Mouse (Mus musculus) liver, embryonic 11.5 days (tissue): ENCODE results near the gene Ahcy. TPM values are rescaled to one million over a fixed set of nuclear protein-coding genes. Genes with fewer than 3 reads are reported as not detected.

ENCODE experiments used
- ATAC-seq: fragments of 200-750 bp; cut with Nextera tagmentation; replicated peaks from 2 replicates; pipeline ENCODE4 v1.8.0; 2017; ENCODE audit warnings: moderate number of reproducible peaks, mild to moderate bottlenecking, moderate TSS enrichment, moderate library complexity; ENCODE audit not compliant: low FRiP score
- DNase-seq: peaks from one replicate; pipeline ENCODE4 v3.0.0-alpha.2; 2017; ENCODE audit warnings: low spot score
- H3K27ac ChIP-seq: fragments of 300-500 bp; sonication (generic); 2 replicates; pipeline ENCODE4 v1.5.1; 2014; ENCODE audit warnings: mild to moderate bottlenecking, low read depth, low read length, control low read depth
- H3K27me3 ChIP-seq: fragments of 300-500 bp; sonication (generic); replicated peaks from 2 replicates; pipeline ENCODE4 v1.6.1; 2014; ENCODE audit warnings: low read length, mixed read lengths; ENCODE audit not compliant: control insufficient read depth, insufficient read depth
- H3K36me3 ChIP-seq: fragments of 300-500 bp; sonication (generic); 2 replicates; pipeline ENCODE4 v1.6.1; 2014; ENCODE audit warnings: mild to moderate bottlenecking, low read length, moderate library complexity, mixed read lengths; ENCODE audit not compliant: control insufficient read depth, insufficient read depth
- H3K4me1 ChIP-seq: fragments of 300-500 bp; sonication (generic); replicated peaks from 2 replicates; pipeline ENCODE4 v1.6.1; 2014; ENCODE audit warnings: low read length, mixed read lengths; ENCODE audit not compliant: control insufficient read depth, insufficient read depth
- H3K4me2 ChIP-seq: fragments of 300-500 bp; sonication (generic); 2 replicates; pipeline ENCODE4 v1.6.1; 2014; ENCODE audit warnings: mild to moderate bottlenecking, control low read depth, moderate library complexity
- H3K4me3 ChIP-seq: fragments of 300-500 bp; sonication (generic); 2 replicates; pipeline ENCODE4 v1.5.1; 2014; ENCODE audit warnings: low read depth, low read length, control low read depth
- H3K9ac ChIP-seq: fragments of 300-500 bp; sonication (generic); 2 replicates; pipeline ENCODE4 v1.6.1; 2014; ENCODE audit warnings: low read depth, low read length, control low read depth
- H3K9me3 ChIP-seq: fragments of 300-500 bp; sonication (generic); 2 replicates; pipeline ENCODE4 v1.6.1; 2016; ENCODE audit warnings: low read length, inconsistent platforms, mixed read lengths; ENCODE audit not compliant: control insufficient read depth
- WGBS: fragments of 180-500 bp; shearing (Covaris S2); extraction: QIAGEN DNeasy Blood & Tissue Kit; methylation state at CpG from one replicate; pipeline ENCODE4 v1.1.7; 2014; 5-methylcytosine and 5-hydroxymethylcytosine counted together
- polyA plus RNA-seq: library from polyadenylated mRNA; unstranded; fragments of >200 nt; fragmentation: Nextera tagmentation; extraction: Ambion mirVana; gene quantifications from 2 replicates; pipeline ENCODE4 v1.2.1, GENCODE M21; 2014

The Ahcy gene
- polyA plus RNA-seq, 1 experiment from 2014 or later = 107 TPM

DNA sequence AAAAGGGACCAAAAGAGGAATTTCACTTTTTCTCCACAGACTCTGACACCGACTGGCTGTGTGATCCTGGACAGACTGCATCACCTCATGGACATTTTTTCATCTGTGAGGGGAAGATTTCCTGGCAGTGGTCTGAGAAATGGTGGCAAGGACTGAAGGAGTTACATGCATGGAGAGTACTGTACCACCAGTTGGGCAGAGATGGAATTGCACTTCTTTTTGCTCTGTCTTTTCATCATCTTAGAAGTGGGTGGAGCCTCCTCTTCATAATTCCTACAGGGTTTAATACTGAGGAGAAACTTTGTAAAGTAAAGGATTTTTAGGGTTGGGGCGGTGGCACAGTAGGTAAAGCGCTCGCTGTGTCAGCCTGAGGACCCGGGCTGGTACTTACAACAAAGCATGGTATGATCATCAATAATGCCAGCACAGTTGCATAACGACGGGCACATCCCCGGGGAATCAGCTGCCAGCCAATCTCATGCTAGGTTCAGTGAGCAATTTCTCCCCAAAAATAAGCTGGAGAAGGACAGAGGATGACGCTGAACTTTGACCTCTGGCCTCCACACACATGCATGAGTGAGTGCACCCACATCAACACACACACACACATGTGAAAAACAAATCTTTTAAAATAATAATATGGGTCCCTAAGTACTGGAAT is 24.6 kb upstream of the Ahcy start:
- Histone ChIP-seq H3K9me3 (no peaks in the 10 kb centered on the region), H3K9ac (no peak overlapping the region), H3K4me1 (no peaks in the 10 kb centered on the region; the same call in 1 of the 2 replicates), H3K36me3 (no peaks in the 10 kb centered on the region), H3K4me3 (no peak overlapping the region), H3K27me3 (no peaks in the 10 kb centered on the region), H3K4me2 (no peak overlapping the region), H3K27ac (no peak overlapping the region)
- WGBS = 82% methylated on average over 9 of the region's 9 CpGs
- no peak for DNase-seq
- no peak for ATAC-seq

DNA sequence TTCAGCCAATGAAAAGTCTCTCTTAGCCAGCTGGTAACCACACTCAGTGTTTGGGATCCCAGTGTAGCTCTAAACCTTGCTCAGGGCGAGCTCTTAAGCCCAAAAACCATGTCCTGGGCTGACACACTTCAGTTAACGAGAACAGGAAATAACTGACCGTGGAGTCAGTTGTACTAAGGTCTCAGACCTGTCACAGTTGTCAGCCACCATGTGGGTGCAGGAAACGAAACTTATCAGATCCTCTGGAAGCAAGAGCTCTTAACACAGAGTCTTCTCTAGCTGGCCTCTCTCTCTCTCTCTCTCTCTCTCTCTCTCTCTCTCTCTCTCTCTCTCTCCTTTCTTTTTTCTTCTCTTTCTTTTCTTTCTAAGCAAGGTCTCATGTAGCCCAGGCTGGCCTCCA is 19.1 kb upstream of the Ahcy start:
- Histone ChIP-seq H3K27ac (peak overlapping the region; percentile 9; the same call in 1 of the 2 replicates), H3K4me1 (peaks cover 14% of the 10 kb centered on the region), H3K9me3 (no peaks in the 10 kb centered on the region), H3K4me3 (no peak overlapping the region), H3K9ac (no peak overlapping the region), H3K27me3 (no peaks in the 10 kb centered on the region), H3K4me2 (peak overlapping the region; percentile 20; the same call in 1 of the 2 replicates), H3K36me3 (no peaks in the 10 kb centered on the region)
- no peak for ATAC-seq
- 23% methylated on average over 4 of the region's 4 CpGs for WGBS
- DNase-seq = no peak

DNA sequence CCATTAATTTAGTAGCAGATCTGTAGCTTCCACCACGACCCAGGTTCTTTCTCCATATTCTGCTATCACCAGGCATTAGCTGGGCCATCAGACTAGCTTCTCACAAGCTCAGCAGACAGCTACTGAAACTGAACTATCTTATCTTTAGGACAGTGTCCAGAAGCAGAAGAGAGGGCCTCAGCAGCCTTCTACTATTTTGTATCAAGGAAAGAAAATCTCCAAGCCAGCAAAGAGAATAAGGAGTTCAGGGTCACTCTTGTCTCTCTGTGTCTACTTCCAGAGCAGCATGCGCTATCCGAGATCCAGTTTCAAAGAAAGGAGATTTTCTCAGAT is 17.4 kb upstream of the Ahcy start:
- Histone ChIP-seq H3K36me3 (no peaks in the 10 kb centered on the region), H3K4me1 (peaks cover 14% of the 10 kb centered on the region), H3K4me2 (peak overlapping the region; percentile 15), H3K4me3 (no peak overlapping the region), H3K9ac (peak overlapping the region; percentile 25; the same call in 1 of the 2 replicates), H3K9me3 (no peaks in the 10 kb centered on the region), H3K27ac (peak overlapping the region; percentile 75), H3K27me3 (no peaks in the 10 kb centered on the region)
- WGBS = 64% methylated on average over 3 of the region's 3 CpGs
- DNase-seq = no peak
- ATAC-seq = peak; percentile 71

DNA sequence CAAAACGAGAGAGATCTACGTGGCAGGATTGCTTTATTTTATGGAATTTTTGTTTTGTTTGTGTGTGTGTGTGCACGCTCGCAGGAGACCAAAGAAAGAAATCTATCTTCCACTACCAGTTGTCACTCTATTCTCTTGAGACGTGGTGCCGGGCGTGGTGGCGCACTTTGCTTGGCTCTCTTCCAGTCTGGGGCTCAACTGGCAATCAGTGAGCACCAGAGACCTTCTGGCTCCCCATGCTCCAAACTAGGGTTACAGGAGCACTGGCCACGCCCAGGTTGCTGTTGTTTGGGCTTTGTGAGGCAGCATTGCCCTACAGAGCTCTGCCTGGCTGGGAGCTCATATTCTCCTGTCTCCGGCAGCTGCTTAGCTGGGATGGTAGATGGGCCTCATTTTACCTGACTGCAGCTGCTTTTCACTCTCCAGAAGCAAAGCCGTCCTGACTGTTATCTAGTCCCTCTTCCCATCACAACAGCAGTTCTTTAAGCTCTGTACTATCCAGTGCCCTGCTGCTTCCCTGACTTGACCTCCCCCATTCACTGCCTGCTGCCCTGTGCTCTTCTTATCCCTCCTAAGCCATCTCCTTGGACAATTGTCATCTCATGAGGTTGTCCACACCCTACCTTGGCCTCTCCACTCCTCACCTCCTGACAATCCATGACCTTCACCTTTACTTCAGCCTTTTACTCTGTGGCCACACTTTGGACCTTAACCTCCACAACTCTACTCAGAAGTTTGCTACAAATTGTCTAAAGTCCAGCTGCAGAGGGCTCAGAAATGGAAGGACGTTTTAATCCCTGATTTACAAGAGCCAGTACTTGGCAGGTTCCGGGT is 16.8 kb upstream of the Ahcy start:
- peak; percentile 89 for ATAC-seq
- Histone ChIP-seq H3K9me3 (no peaks in the 10 kb centered on the region), H3K36me3 (no peaks in the 10 kb centered on the region), H3K4me1 (peaks cover 14% of the 10 kb centered on the region), H3K9ac (peak overlapping the region; percentile 25), H3K4me3 (no peak overlapping the region), H3K27ac (peak overlapping the region; percentile 75), H3K4me2 (peak overlapping the region; percentile 15), H3K27me3 (no peaks in the 10 kb centered on the region)
- 44% methylated on average over 13 of the region's 13 CpGs for WGBS
- peak; percentile 42 for DNase-seq

DNA sequence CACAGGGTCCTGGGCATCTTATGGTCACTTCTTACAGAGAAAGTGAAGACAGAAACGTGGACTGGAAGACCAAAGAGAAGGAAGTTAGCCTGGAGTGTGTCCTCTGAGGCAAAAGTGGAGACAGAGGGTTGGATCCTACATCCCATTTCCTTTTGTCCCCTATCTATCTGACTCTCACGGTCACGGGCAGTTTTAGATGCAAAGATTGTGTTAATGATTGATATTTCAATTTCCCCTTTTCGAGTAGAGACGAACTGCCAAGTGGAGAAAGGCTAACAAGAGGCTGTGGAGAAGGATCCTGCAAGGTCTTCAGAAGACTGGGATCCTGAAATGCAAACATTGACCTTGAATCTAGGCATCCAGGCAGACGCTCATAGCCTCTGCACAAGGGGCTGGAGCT is 14.0 kb upstream of the Ahcy start:
- H3K4me3 ChIP-seq = no peak overlapping the region
- no peaks in the 10 kb centered on the region for H3K36me3 ChIP-seq
- H3K9me3 ChIP-seq = no peaks in the 10 kb centered on the region
- DNase-seq (no peak), ATAC-seq (no peak)
- H3K4me2 ChIP-seq = no peak overlapping the region
- H3K9ac ChIP-seq = no peak overlapping the region
- H3K27me3 ChIP-seq = no peaks in the 10 kb centered on the region
- peaks cover 14% of the 10 kb centered on the region for H3K4me1 ChIP-seq
- no peak overlapping the region for H3K27ac ChIP-seq
- WGBS = 43% methylated on average over 6 of the region's 6 CpGs

DNA sequence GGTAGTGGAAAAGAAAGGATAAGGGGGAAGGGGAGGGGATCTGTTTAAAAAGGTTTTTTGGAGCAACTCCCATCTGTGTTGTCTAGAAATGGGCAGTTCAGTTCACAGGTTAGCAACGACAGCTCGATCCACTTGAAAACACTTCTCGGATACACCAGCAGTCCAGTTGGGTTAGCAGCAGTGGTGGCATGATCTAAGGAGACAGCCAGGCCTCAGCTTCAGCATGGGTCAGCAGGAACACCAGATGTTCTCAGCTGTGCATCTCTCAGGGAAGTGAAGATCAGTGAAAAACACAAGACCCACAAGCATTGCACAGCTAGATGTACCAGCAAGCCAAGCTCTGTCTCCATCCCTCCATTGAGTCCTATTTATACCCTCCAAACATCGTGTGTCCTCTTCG is 12.0 kb upstream of the Ahcy start:
- Histone ChIP-seq H3K4me1 (peaks cover 9% of the 10 kb centered on the region), H3K27me3 (no peaks in the 10 kb centered on the region), H3K4me2 (no peak overlapping the region), H3K9me3 (no peaks in the 10 kb centered on the region), H3K36me3 (no peaks in the 10 kb centered on the region), H3K27ac (no peak overlapping the region), H3K9ac (no peak overlapping the region), H3K4me3 (no peak overlapping the region)
- 86% methylated on average over 5 of the region's 5 CpGs for WGBS
- no peak for ATAC-seq
- no peak for DNase-seq

DNA sequence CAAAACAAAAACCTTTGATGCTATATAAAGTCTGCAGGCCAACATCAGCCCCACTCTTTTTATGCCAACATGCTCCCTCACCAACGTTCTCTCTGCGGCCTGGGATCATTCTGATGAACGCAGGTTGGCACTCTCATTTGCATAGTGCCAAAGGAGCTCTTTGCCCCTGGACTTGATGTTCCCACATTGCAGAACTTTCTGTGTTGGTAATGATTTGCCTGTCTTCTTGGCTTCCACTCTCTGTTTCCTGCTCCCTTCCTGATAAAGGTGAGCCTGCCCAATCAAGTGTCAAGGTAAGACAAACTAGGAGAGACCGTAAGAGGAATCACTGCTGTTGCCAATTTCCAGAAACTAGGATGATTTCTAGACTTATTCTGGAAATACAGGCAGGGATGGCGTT is 10.2 kb upstream of the Ahcy start:
- Histone ChIP-seq H3K27ac (no peak overlapping the region), H3K36me3 (no peaks in the 10 kb centered on the region), H3K27me3 (no peaks in the 10 kb centered on the region), H3K4me3 (no peak overlapping the region), H3K9ac (no peak overlapping the region), H3K9me3 (no peaks in the 10 kb centered on the region), H3K4me2 (no peak overlapping the region), H3K4me1 (no peaks in the 10 kb centered on the region)
- ATAC-seq = no peak
- no peak for DNase-seq
- 82% methylated on average over 5 of the region's 5 CpGs for WGBS

DNA sequence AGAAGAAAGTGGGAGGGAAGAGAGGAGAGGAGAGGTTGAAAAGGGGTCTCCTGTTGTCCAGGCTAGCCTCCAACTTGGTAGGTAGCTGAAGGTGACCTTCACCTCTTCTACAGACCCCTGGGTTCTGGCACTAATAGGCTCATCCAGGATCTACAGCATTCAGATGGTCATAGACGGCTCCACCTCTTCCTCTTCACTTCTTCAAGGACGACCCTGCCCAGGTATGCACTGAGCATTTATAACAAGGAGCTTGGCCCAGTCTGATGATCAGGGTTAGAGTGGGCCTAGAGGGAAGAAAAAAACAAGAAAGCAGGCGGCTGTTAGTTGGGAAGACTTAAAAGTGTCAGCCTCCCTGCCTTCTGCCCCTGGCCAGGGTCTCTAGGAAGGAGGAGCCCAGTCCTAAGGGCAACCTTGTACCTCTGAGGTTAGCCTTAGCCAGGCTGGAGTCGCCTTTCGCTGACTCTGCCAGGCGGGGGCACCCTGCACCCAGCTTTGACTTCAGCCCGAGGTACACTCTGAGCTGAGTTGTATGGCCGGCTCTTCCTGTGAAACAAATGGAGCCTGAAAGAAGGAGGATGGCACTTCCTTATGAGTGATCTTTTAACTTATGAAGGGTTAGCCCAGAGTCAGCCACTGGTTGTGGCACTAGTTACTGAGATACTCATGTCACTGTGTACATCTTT is 8.0 kb upstream of the Ahcy start:
- ATAC-seq (peak; percentile 78), DNase-seq (peak; percentile 47)
- no peak overlapping the region for H3K4me3 ChIP-seq
- H3K27ac ChIP-seq = no peak overlapping the region
- H3K36me3 ChIP-seq = no peaks in the 10 kb centered on the region
- H3K4me2 ChIP-seq = no peak overlapping the region
- H3K9ac ChIP-seq = no peak overlapping the region
- WGBS = 16% methylated on average over 8 of the region's 8 CpGs
- H3K9me3 ChIP-seq = no peaks in the 10 kb centered on the region
- H3K27me3 ChIP-seq = no peaks in the 10 kb centered on the region
- no peaks in the 10 kb centered on the region for H3K4me1 ChIP-seq
